Mouse (Mus musculus): Measurements from ENCODE around the gene Hsd17b1.

- TF ChIP-seq CTCF (IDR thresholded peaks at IDR 0.05; ENCODE audit: control insufficient read depth, insufficient read depth, insufficient replicate concordance, low read depth, low read length) (no peak), POLR2A (IDR thresholded peaks at IDR 0.05; ENCODE audit: control insufficient read depth, low read depth, low read length) (no peak)
Measured at GRCm38 (mm10) chr11:101083083-101083697, 5.0 kb downstream of the Hsd17b1 start.
